Mouse (Mus musculus) E14TG2a.4 (cell line): ENCODE measurements around the gene Rad54l2.

ENCODE experiments used
- H3K27me3 ChIP-seq: 2 replicates; pipeline ENCODE4 v1.6.1; 2014; ENCODE audit warnings: low read length, control low read depth; ENCODE audit not compliant: insufficient read depth
- H3K36me3 ChIP-seq: 2 replicates; pipeline ENCODE4 v1.6.1; 2014; ENCODE audit warnings: low read length, control low read depth; ENCODE audit not compliant: insufficient read depth
- H3K4me1 ChIP-seq: replicated peaks from 2 replicates; pipeline ENCODE4 v1.6.1; 2014; ENCODE audit warnings: low read depth, low read length, control low read depth
- H3K4me3 ChIP-seq: replicated peaks from 2 replicates; pipeline ENCODE4 v1.5.1; 2014; ENCODE audit warnings: mild to moderate bottlenecking, low read length
- H3K9me3 ChIP-seq: 2 replicates; pipeline ENCODE4 v1.6.1; 2014; ENCODE audit warnings: low read length, control low read depth
- CTCF ChIP-seq: conservative IDR thresholded peaks from 2 replicates; pipeline ENCODE4 v1.5.1; 2014; ENCODE audit warnings: low read length
- NANOG ChIP-seq: IDR thresholded peaks from 2 replicates; pipeline ENCODE4 v1.6.1; 2014; ENCODE audit warnings: borderline replicate concordance, low read length, mixed read lengths
- POU5F1 ChIP-seq: IDR thresholded peaks from 2 replicates; pipeline ENCODE4 v1.6.1; 2014; ENCODE audit warnings: low read length, borderline replicate concordance

Rad54l2 gene

GRCm38 (mm10) chr9:106788812-106789321 lies at the start of gene Rad54l2:
Rad54l2 (minus strand) TSS chr9:106789194.
- TF ChIP-seq NANOG (no peak), POU5F1 (peak; percentile 25; the same call in 1 of the 2 replicates), CTCF (no peak)
- Histone ChIP-seq H3K4me3 (peak within 1 kb of the TSS; percentile 97), H3K36me3 (no peaks in the 10 kb centered on the region), H3K27me3 (peaks cover 3% of the 10 kb centered on the region), H3K4me1 (peaks cover 36% of the 10 kb centered on the region), H3K9me3 (no peaks in the 10 kb centered on the region)

GRCm38 (mm10) chr9:106822381-106823104 lies 33.5 kb upstream of the Rad54l2 start:
- TF ChIP-seq POU5F1 = no peak
- Histone ChIP-seq H3K27me3 (no peaks in the 10 kb centered on the region), H3K4me3 (peak overlapping the region; percentile 94), H3K36me3 (peaks cover 4% of the 10 kb centered on the region; the same call in 1 of the 2 replicates), H3K9me3 (no peaks in the 10 kb centered on the region), H3K4me1 (peaks cover 26% of the 10 kb centered on the region)

- peak within 1 kb of the TSS; percentile 94 for H3K4me3 ChIP-seq
- no peaks in the 10 kb centered on the region for H3K9me3 ChIP-seq
- no peak for TF ChIP-seq NANOG
- TF ChIP-seq CTCF = no peak
- TF ChIP-seq POU5F1 = no peak
- H3K36me3 ChIP-seq = no peaks in the 10 kb centered on the region
- H3K27me3 ChIP-seq = no peaks in the 10 kb centered on the region
- H3K4me1 ChIP-seq = peaks cover 26% of the 10 kb centered on the region
Measured at GRCm38 (mm10) chr9:106821618-106822380, 32.8 kb upstream of the Rad54l2 start, which contains the start of gene Dcaf1. Dcaf1 (plus strand) TSS chr9:106821874.

- H3K27me3 ChIP-seq = no peaks in the 10 kb centered on the region
- TF ChIP-seq NANOG (no peak), POU5F1 (no peak), CTCF (no peak)
- H3K9me3 ChIP-seq = no peaks in the 10 kb centered on the region
- H3K4me1 ChIP-seq = peaks cover 26% of the 10 kb centered on the region
- peak overlapping the region; percentile 94 for H3K4me3 ChIP-seq
- no peaks in the 10 kb centered on the region for H3K36me3 ChIP-seq
Measured at GRCm38 (mm10) chr9:106821050-106821617, 32.1 kb upstream of the Rad54l2 start.

GRCm38 (mm10) chr9:106819201-106819600 lies 30.2 kb upstream of the Rad54l2 start:
- Histone ChIP-seq H3K27me3 (no peaks in the 10 kb centered on the region), H3K4me3 (no peak overlapping the region), H3K4me1 (peaks cover 22% of the 10 kb centered on the region), H3K9me3 (no peaks in the 10 kb centered on the region), H3K36me3 (no peaks in the 10 kb centered on the region)
- TF ChIP-seq NANOG = no peak
- TF ChIP-seq CTCF = peak; percentile 23; the same call in 1 of the 2 replicates
- no peak for TF ChIP-seq POU5F1

GRCm38 (mm10) chr9:106818191-106818590 lies 29.2 kb upstream of the Rad54l2 start:
- TF ChIP-seq NANOG (no peak), CTCF (no peak), POU5F1 (no peak)
- H3K36me3 ChIP-seq = no peaks in the 10 kb centered on the region

GRCm38 (mm10) chr9:106806503-106806902 lies 17.5 kb upstream of the Rad54l2 start:
- TF ChIP-seq CTCF = no peak
- no peak for TF ChIP-seq POU5F1
- TF ChIP-seq NANOG = no peak
- no peak overlapping the region for H3K4me3 ChIP-seq
- H3K9me3 ChIP-seq = peaks cover 9% of the 10 kb centered on the region
- no peaks in the 10 kb centered on the region; the same call in 1 of the 2 replicates for H3K27me3 ChIP-seq
- peaks cover 5% of the 10 kb centered on the region; the same call in 1 of the 2 replicates for H3K4me1 ChIP-seq
- H3K36me3 ChIP-seq = no peaks in the 10 kb centered on the region

More at GRCm38 (mm10) chr9:106818191-106818590, 29.2 kb upstream of the Rad54l2 start:
- Histone ChIP-seq H3K4me3 (no peak overlapping the region), H3K9me3 (no peaks in the 10 kb centered on the region), H3K27me3 (no peaks in the 10 kb centered on the region), H3K4me1 (peaks cover 13% of the 10 kb centered on the region)

GRCm38 (mm10) chr9:106790831-106791230 lies 1.8 kb upstream of the Rad54l2 start:
- no peaks in the 10 kb centered on the region for H3K36me3 ChIP-seq
- H3K27me3 ChIP-seq = peaks cover 7% of the 10 kb centered on the region
- TF ChIP-seq POU5F1 (no peak), CTCF (no peak), NANOG (no peak)
- no peaks in the 10 kb centered on the region for H3K9me3 ChIP-seq
- no peak overlapping the region for H3K4me3 ChIP-seq
- H3K4me1 ChIP-seq = peaks cover 33% of the 10 kb centered on the region
